ENCODE assay signal across 20 mouse cellular contexts in the genomic region with DNA sequence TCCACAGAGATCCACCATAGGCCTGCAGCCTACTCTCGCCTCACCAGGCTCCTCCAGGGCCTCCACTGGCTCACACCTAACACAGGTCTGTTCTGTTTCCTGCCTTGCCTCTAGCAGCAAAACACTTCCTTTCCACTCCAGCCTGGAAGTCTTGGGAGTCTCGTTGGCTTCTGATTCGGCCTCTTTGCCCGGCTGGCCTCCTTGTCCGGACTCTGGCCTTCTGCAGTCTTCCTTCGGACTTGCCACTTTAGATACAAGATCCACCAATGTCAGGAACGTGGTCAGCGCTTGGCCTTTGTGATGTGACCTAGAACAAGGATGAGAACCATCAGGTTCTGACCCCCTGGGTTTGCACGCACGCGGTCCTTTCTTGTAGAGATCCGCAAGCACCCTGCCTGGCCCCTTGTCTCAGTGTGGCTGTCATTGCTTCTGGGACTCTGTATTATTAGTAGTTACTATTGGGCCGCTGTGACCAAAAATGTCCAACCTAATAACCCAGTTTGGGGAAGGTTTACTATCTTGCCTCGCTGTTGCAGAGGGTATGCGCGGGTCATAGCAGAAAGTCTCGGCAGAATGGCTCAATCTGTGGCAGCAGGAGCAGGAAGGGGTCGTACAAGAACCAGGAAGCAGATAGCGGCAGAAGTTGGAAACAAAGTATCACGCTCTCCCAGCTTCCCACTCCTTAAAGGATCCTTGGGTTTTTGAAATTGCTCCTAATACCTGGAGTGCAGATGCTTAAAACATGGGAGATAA.
"Had no signal": no experiment of that assay in that cellular context is flagged by ENCODE, and none has a peak within 500 bp of the region (broad histone marks: within the 10 kb centered on the region; RNA-seq: fewer than 3 reads in every experiment).

No protein-coding gene starts in this region.

- H3K9me3 ChIP-seq: heart, embryonic 10.5 days; hindbrain, embryonic 13.5 days; hindbrain, embryonic 15.5 days; limb, embryonic 13.5 days; limb, embryonic 15.5 days; liver, embryonic 12.5 days had no signal

- H3K27me3 ChIP-seq: heart, embryonic 12.5 days; hindbrain, embryonic 13.5 days; hindbrain, embryonic 15.5 days; limb, embryonic 13.5 days; limb, embryonic 15.5 days; liver, embryonic 12.5 days had no signal

- DNase-seq: gastrocnemius, postnatal 14 days; gastrocnemius, postnatal 36 days; heart, adult 11 months; heart, postnatal 10 days; heart, postnatal 36 days; kidney, adult 18-20 months; kidney, adult 8-10 months; kidney, postnatal 10 days; kidney, postnatal 4 days had no signal

- H3K36me3 ChIP-seq: heart, embryonic 10.5 days; heart, embryonic 12.5 days; hindbrain, embryonic 13.5 days; hindbrain, embryonic 15.5 days; limb, embryonic 13.5 days; limb, embryonic 15.5 days; liver, embryonic 12.5 days had no signal

- H3K4me3 ChIP-seq: heart, embryonic 10.5 days; heart, embryonic 12.5 days; hindbrain, embryonic 13.5 days; hindbrain, embryonic 15.5 days; layer of hippocampus, adult 2 months; left cerebral cortex, adult 2 months; limb, embryonic 13.5 days; limb, embryonic 15.5 days; liver, embryonic 12.5 days had no signal

- H3K27ac ChIP-seq: heart, embryonic 10.5 days; hindbrain, embryonic 13.5 days; hindbrain, embryonic 15.5 days; hindbrain, postnatal 0 days; layer of hippocampus, adult 2 months; left cerebral cortex, adult 2 months; limb, embryonic 13.5 days; limb, embryonic 15.5 days; liver, embryonic 12.5 days; liver, embryonic 14.5 days had no signal

- H3K4me1 ChIP-seq: heart, embryonic 12.5 days; hindbrain, embryonic 13.5 days; hindbrain, embryonic 15.5 days; limb, embryonic 15.5 days; liver, embryonic 12.5 days had no signal
